Mouse (Mus musculus): ENCODE results near the gene 3110082I17Rik.

Gene 3110082I17Rik

DNA sequence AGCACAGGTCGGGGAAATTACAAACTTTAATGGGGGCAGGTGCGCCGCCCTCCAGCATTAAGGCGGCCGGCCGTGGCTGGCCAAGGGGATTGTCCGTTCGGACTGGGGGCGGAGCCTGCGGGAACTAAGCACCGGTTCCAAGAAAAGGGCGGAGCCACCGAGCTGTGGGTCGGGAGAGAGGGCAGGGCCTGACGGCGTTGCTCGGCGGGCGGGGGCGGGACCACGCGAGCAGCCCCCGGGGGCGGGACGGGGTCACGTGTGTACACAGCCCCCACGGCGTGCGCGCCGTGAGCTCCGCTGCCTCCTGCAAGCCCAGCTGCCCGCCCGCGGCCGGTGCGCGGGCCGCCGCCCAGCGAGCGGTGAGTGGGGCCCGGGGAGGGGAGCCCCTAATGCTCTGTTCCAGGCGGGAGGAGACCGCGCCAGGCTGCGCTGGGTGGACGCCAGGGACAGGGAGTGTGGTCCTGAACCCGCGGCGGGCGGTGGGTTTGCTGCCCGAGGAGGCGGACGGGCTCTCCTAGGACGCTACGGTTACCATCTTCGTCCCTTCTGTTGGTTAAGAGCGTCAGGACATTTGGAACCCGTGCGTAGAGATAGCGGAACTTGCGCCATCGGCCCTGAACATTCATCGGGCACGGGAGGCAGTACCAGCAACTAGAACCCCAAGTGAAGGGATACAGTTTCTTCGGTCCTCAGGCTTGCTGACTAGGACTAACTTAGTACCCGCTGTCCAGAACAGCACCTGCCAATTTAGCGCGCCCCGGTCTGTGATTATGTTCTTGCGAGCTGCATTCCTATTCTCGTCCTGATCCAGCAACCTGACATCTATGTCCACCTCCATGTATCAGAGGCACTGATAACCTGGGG is 79.7 kb downstream of the 3110082I17Rik start:
- DNase-seq (ENCODE audit: extremely low read depth, low read depth), result peak; percentile 75

DNA sequence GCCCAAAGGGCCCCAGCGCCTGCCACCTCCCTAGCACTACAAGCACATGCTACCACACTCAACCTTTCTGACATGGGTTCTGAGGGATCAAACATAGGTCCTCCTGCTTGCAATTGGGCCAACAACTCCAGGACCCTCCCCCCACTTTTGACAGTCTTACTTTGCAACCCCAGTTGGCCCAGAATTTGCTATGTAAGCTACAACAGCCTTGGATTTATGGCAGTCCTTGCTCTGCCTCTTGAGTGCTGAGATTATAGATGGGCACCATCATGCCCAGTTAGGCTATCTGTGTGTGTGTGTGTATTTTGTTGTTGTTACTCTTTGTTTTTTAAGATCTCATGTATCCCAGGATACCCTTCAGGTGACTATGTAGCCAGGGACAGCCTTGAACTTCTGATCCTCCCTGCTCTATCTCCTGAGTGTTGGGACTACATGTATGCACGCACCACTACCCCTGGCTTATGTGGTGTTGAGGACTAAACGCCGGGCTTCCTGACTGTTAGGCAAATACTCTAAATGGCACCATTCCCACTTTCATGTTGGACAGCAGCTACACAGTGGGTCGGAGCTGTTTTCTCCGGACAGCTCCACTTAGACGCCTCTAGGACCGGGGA is 80.4 kb downstream of the 3110082I17Rik start:
- peak; percentile 43 for DNase-seq (ENCODE audit: extremely low read depth, low read depth)

DNA sequence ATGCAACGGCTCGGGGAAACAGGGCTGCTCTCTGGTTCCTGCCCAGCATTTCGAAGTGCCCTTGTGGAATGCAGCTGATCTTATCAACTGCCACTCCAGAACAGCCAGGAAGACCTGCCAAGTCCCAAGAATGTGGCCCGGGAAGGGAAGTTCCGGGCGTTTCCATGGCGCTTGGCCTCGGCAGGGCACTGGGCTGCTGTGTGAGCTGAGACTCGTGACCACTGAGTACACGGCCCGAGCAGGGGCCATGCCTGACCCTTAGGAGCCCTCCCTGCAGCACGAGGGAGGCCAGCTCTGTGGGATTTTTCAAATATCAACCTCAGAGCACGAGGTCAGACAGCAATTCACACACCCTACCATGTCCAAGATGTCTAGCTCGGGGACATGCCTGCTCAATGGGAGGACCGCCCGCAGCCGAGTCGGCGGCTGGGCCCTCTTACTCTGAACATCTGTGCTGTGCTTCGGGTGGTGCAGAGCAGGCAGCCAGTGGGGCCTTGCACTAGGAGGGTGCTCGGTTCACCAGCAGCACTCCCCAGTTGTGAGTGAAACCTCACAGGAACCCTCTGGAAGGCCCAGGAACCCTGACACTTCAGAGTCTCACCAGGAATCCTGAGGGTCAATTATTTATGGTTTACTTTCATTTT is 81.2 kb downstream of the 3110082I17Rik start:
- DNase-seq (ENCODE audit: extremely low read depth, low read depth), result no peak

DNA sequence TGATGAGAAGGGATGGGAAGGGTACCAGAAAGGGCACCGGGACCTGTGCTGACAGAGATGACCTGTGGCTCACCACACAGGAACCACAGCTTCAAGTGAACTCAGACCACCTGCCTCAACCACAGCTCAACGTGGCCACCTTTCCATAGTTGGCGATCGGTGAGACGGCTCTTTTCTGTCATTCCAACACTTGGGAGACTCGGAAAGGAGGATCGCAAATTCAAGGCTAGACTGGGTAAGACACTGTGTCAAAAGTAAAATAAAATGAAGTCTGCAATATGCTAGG is 82.1 kb downstream of the 3110082I17Rik start:
- no peak for DNase-seq (ENCODE audit: extremely low read depth, low read depth)

DNA sequence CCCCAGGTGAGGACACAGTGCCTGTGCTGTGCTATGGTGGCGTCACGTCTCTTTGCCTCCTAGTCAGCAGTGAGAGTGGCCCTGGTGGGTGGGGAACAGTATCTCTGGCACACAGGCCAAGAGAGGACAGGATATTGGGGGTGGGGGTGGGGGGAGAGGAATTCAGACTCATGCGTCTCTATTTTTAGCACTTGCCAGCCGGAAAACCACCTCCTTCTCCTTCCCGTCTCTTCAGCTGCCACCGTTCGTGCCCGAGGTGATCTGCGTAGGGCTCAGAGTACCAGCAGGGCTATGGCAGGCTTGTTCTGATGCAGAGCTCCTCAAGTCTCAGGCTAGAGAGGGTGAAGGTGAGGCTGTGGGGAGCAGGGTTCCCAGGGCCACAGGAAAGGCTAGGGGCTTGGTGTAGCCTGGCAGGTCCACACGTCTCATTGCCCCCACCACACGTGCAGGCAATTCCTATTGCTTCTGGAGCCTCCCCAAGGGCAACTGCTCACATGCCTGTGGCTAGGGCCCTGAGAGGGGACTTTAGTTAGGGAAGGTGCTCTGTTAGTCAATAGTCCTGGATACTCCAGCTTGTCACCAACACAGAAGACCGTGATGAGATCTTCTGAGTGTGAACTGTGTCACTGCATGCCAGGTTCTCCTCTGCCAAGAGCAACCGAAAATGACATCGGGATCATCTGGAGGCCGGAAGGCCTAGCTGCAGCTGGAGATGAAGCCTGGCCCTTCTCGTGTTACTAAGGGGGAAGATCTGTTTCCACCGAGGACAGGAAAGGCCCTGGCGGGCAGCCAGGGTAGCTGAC is 82.7 kb downstream of the 3110082I17Rik start, which contains the start of gene Gpr146:
Gpr146 (plus strand) TSS at position 230 of the 803 bp plus-strand sequence.
- peak; percentile 59 for DNase-seq (ENCODE audit: extremely low read depth, low read depth)

DNA sequence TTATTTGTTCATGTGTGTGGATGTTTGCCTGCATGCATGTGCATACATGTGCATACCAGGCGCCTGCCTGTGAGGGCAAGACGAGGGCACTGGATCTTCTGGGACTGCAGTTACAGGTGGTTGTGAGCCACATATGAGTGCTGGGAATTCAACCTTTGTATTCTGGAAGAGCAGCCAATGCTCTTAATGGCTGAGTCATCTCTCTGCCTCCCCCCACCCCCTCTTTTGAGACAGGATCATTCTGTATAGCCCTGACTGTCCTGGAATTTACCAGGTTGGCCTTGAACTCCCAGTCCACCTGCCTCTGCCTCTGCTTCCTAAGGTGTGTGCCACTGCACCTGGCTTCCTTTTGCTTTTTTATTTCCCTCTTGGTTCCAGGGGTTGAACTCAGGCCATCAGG is 85.5 kb downstream of the 3110082I17Rik start:
- no peak for DNase-seq (ENCODE audit: extremely low read depth, low read depth)

DNA sequence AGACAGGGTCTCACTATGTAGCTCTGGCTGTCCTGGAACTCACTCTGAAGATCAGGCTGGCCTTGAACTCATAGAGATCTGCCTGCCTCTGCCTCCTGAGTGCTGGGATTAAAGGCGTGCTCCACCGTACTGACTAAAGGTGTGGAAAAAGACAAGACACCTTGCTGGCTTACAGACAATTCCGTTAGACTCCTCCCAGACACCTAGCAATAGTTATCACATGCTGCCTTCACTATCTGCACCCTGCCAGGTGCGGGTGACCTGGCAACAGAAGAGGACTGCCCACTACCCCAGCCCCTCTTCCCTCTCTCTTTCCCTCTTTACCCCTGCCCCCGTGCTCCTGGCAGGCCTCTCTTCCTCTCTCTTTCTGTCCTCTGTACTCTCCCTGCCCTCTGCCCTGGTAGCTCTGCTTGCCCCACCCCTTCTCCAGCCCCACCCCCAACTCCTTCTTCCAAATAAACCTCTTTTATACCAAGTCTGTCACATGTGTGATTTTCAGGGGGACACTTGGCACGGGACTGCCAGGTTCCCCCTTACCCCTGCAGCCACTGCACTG is 86.4 kb downstream of the 3110082I17Rik start:
- DNase-seq (ENCODE audit: extremely low read depth, low read depth), result no peak

DNA sequence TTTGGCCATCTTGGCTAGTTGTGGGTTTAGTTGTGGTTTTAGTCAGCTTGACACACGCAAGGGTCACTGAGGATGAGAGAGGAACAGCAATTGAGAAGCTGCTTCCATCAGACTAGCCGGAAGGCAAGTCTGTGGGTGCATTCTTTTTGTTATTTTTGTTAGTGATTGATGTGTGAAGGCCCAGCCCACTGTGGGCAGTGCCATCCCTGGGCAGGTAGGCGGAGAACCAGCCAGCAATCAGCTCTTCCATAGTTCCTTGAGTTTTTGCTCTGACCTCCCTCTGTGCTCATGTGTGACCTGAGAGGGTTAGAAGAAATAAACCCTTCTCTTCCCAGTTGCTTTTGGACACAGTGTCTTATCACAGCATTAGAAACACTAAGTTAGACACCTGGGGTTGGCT is 87.2 kb downstream of the 3110082I17Rik start:
- DNase-seq (ENCODE audit: extremely low read depth, low read depth), result no peak

DNA sequence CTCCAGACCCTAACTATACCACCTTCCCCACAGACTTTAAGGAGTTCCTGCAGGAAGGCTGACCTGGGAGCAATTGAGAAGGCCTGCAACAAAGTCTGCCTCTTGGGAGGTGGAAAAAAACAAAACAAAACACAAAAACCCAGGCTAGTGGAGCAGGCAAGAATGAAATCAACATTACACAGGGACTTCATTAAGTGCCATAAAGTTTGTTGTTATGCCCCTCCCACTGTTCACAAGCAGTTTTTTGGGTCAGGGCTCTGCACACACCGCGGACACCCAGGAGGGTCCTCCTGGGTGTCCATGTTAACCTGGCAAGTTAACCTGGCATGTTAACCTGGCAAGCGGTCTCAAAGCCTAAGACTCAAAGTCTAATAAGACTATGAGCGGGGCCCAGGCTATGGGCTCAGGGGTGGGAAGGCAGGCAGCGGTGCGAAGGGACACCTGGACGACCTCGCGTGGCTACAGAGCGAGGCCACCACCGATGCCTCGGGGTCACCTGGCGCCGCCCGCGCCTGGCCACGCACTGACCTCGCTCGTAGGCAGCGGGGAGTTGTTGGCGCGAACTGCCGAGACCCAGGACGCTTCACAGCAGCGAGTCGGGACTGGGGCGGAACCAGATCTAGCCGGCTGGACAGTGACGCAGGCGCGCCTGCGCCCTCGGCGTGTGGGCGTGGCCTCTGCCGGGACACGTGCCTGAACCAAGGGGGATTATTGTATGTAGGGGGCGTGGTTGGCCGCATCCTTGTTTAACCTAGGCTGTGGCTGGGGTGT is 88.5 kb downstream of the 3110082I17Rik start:
- DNase-seq (ENCODE audit: extremely low read depth, low read depth), result peak; percentile 78

DNA sequence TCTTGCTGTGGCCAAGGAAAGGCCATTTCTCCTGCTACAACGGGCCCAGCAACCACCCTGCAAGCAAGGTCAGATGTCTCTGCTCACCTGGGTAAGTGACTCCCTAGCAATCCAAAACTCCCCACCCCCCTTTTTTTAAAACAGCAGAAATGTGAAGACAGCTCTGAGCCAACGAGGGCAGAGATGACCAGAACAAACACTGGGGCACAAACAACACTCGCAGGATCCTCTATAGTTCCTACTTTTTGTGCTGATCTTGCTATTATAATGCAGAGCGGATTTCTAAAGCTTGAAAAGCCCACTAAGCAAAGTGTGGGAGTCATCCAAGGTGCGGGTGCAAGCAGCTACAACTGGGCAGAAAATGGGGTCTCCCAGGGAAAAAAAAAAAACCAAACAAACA is 89.2 kb downstream of the 3110082I17Rik start:
- no peak for DNase-seq (ENCODE audit: extremely low read depth, low read depth)

DNA sequence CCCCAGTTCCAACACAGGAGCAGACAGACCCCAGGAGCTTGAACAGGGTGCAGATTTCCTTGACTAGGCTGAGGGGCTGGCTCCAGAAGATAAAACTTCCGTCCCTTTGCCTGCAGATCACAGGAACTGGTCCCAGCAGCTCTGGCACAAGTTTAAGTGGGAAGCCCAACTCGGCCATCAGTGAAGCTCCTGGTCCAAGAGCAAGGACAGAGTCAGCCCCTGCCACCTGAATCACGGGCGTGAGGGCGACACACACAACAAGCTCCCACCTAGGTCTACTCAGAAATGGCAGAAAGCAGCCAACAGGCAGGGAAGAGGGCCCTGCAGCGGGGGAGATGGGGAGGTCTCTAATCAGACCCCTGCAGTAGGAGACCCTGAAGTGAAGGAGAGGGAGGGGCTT is 90.0 kb downstream of the 3110082I17Rik start:
- DNase-seq (ENCODE audit: extremely low read depth, low read depth), result no peak

DNA sequence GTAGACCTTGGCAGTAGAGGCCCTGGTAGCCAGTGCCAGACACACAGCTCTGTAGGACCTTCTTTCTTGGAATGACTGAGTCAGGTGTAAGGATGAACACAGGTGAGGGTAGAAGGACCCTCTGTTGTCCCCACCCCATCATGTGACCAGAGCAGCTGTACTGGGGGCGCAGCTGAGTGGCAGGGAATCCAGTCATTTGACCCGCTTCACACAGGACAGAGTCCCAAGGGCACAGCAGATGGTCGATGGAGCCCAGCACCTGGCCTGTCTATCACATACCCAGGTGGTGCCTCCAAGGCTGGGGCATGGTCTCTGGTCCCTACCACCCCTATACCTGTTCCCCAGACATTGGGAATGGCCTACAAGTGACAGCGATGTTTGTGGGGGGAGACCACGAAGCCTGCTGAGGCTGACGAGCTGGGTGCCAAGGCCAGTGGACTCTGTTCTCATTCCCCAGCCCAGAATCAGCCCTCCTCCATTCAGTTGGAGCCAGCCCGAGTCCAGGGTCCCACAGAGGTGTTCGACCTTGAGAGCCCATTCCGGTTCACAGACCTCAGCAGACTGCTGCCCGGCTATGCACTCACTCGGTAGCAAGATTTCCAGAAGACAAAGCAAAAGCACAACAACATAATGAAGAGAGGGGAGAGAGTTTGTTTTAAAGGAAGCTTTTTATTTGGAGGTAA is 91.5 kb downstream of the 3110082I17Rik start:
- no peak for DNase-seq (ENCODE audit: extremely low read depth, low read depth)

DNA sequence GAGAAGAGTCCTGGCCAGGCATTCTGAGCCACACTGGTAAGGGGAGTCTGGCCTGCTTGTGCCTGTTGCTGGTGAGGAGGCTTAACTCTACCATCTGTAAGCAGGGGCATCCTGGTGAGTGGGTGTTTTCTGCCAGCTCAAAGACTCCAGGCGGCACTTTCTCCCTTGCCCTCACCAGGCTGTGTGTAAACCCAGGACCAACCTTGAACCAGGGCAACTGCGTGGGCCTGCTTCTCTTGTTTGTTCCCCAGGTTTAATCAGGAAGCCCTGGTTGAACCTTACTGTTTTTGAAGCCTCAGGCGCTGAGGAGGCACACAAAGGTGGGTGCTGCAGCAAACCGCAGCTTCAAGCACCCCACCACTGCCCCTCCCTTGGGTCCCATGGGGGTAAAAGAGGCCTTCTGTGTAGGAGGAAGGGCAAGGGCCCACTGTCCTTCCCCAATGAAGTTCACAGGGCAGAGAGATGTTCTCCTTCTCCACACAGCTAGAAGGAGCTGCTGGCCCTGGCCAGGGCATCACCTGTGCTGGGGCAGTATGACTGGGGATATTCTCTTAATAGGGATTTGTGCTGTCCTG is 92.4 kb downstream of the 3110082I17Rik start:
- no peak for DNase-seq (ENCODE audit: extremely low read depth, low read depth)

DNA sequence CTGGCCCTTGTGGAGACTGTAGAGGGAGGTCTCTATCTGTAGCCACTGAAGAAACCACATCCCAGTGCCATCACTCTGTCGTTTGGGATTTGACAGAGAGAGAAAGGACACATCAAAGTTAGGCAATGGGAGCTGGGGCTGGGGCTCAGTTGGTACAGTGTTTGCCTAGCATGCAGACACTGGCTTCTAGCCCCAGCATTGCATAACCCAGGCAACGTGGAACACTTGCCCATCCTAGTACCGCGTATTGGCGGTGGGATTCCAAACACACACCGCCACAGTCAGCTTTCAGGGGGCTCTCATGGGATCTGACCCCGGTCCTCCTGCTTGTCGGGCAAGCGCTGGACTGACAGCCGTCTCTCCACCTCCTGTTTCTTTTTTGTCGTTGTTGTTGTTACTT is 93.8 kb downstream of the 3110082I17Rik start:
- no peak for DNase-seq (ENCODE audit: extremely low read depth, low read depth)

DNA sequence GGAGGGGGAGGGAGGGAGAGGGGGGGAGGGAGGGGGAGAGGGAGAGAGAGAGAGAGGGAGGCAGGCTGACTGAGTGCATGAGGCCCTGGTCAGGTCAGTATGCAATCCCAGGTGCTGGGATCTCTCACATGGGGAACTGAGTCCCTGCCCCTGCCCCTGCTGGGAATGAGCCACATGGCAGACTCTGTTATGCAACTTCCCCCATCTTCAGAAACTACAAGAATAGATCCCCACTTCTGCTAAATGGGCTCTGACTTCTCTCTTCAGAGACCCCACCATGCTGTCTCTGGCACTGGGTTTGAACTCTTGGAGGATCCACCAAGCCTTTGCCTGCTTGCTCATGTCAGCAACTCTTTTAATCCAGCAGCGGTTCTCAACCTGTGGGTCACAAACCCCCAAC is 94.5 kb downstream of the 3110082I17Rik start:
- DNase-seq (ENCODE audit: extremely low read depth, low read depth), result no peak

DNA sequence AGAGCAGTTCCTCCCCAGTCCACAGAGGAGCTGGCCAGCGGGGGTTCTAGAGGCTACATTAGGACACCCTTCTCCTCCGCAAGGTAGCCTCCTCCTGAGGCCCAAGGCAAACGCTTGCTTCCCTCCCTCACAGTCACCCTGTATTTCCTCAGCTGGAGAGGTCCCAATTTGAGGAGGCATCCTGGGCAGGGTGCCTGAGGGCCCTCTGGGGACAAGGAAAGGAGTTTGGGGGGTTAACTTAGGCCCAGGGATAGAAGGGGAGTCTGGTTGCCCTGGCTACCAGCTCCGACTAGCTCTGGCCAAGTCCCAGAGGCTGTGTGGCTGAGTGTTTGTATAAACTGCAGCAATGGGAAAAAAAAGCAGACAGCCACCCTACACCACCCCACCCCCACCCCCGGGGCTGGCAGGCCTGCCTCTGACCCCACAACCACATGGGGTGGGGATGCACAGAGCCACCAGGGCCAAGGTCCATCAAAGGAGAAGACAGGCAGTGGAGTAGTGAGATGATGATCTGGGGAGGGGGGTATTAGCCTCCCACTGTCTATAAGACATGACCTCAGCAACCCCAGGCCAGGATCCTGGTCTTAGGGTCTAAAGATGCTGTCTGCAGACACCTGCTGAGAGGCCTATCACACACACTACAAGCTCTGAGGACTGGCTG is 95.3 kb downstream of the 3110082I17Rik start:
- DNase-seq (ENCODE audit: extremely low read depth, low read depth), result no peak

DNA sequence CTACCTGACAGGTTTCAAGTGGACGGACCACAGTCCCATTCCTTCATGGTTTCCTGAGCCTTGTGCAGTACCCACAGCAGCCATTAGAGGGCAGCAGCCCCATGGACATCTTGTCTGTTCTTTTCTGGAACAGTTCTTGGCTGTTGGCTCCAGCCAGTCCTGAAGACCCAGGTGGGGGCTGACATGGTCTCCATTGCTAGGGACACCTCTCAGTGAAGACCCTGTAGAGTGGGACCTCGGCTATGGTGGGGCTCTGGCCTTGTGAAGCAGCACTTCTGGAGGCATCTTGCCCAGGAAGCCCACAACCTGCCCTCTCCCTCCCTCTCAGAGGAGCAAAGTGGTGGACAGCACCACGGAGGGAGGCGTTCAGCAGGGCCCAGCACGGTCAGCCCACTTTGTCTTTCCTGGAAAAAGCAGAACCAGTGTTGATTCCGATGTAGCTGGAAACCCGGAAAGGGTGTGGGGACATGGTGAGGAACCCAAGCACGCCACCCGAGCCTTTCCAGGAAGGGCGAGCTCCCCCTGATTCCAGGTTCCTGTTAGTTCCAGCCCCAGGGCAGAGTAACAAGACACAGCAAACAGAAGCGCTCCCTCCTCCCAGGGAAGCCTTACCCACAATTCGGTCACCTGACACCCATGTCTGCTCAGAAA is 95.9 kb downstream of the 3110082I17Rik start:
- no peak for DNase-seq (ENCODE audit: extremely low read depth, low read depth)

DNA sequence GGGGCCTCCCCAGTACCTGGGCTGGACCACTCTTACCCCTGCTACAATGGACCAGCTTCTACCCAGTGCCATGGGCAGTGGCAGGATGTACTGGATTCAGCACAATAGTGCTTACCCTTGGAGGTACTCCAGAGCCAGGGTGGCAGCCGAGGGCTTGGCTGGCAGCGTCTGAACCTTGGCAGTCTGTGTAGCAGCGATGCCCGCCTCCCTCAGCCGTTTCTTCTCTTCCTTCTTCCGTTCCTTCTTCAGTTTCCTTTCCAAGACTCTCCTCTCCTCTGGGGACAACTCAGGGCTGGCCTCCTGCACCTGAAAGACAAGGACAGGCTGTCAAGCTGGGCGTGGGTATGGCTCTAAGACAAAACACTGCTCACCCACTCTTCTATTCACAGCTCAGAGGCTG is 96.5 kb downstream of the 3110082I17Rik start:
- DNase-seq (ENCODE audit: extremely low read depth, low read depth), result no peak

DNA sequence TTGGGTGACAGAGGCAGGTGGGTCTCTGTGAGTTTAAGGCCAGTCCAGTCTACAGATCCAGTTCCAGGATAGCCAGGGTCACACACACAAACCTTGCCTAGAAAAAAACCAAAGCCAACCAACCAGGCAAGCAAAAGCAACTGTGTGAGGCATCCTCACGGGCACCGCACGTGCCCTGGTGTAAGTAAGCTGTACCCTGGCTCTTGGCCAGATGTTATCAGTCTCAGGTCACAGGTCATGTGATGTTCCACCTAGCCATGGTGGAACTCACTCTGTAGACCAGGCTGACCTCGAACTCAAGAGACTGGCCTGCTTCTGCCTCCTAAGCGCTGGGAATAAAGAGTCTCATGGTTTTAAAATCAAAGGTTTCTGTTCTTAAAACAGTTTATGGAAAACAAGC is 101.1 kb downstream of the 3110082I17Rik start:
- DNase-seq (ENCODE audit: extremely low read depth, low read depth), result no peak

All from MEL-GATA-1-ER (cell line).